Mouse (Mus musculus) brain, embryonic 14.5 days (tissue): ENCODE results near the gene Srgap3.

Experiments used
- CTCF ChIP-seq: fragments of 200-500 bp; IDR thresholded peaks from 2 replicates; pipeline ENCODE4 v1.5.1; 2012; ENCODE audit warnings: inconsistent platforms, mild to moderate bottlenecking, moderate library complexity, borderline replicate concordance; ENCODE audit not compliant: insufficient read depth, insufficient read length; ENCODE audit errors: extremely low read depth
- POLR2A ChIP-seq: fragments of 200-500 bp; IDR thresholded peaks from 2 replicates; pipeline ENCODE4 v1.6.1; 2012; ENCODE audit warnings: mild to moderate bottlenecking, inconsistent platforms, borderline replicate concordance; ENCODE audit not compliant: poor library complexity, insufficient read depth, insufficient read length, severe bottlenecking; ENCODE audit errors: extremely low read depth

GRCm38 (mm10) chr6:112793887-112794286 is 153.2 kb downstream of the Srgap3 start:
- TF ChIP-seq CTCF (no peak), POLR2A (no peak)
